Mouse (Mus musculus) mesoderm, embryonic 11.5 days (tissue): ENCODE measurements around the gene Vmn1r119.
"Not testable (repeated sequence)": the region's sequence is repeated elsewhere in the genome, so short reads cannot be mapped to it uniquely, and the experiment has no call there.

Source experiments
- DNase-seq: peaks from one replicate; pipeline ENCODE4 v3.0.0-alpha.2; 2012; ENCODE audit warnings: low read depth, low spot score

The Vmn1r119 gene

DNA sequence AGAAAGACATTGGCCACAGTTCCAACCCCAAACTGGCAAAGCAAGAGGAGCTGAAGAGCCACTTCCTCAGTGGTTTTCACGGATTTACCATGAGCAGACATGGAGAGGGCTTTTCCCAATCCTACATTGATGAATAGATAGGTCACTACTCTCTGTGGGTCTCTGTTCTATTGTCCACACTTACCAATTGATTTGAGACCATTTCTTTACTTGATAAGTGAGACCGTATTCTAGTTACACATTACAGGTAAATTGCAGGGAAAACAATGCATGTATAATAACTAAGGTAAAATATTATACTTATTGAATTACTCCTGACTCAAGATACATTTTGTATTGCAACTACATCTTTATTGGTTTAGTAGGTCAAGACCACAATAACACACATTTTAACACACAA is at the start of gene Vmn1r119:
Gene Vmn1r119, minus strand, starts transcription at position 101 of the 400 bp plus-strand sequence.
- not testable (repeated sequence) for DNase-seq

DNA sequence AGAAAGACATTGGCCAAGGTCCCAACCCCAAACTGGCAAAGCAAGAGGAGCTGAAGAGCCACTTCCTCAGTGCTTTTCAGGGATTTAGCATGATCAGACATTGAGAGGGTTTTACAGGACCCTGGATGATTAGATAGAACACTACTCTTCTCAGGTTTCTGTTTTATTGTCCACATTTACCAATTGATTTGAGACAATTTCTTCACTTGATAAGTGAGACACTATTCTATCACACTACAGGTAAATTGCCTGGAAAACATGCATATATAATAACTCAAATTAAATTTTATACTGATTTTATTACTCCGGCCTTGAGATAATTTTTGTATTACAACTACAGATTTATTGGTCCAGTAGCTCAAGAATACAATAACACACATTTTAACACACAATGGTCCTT is 41.4 kb upstream of the Vmn1r119 start, which contains the start of gene Vmn1r120:
Gene Vmn1r120, minus strand, starts transcription at position 101 of the 400 bp plus-strand sequence.
- not testable (repeated sequence) for DNase-seq
